Mouse (Mus musculus) R1 (cell line): Measurements from ENCODE around the gene Mtap.

Experiments
- DNase-seq: peaks from one replicate; pipeline ENCODE4 v3.0.0-alpha.2; 2018; ENCODE audit warnings: low read depth, low spot score

Mtap gene

DNA sequence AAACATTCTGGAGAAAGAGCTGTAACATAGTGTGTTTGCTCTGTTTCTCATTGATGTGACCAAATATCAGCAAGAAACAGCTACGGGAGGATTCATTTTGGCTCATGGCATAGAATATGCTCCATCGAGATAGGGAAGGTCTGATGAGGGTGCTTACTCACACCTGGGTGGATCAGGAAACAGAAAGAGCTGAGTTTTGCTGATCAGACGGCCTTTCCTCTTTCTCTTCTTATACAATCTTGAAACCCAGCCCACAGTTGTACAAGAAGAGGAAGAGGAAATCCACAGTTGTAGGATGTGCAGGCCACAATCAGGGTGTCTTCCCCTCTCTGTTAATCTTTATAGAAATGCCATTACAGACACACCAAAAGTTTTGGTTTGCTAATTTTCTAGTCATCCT, 75.3 kb downstream of the Mtap start:
- DNase-seq, result no peak
